Mouse (Mus musculus): ENCODE measurements at regions not wholly inside any gene's neighbourhood (a gene's known extent, or its start where the extent isn't known, plus 50 kb on each side); places are given as distances from the start of the nearest gene placed in this dataset.

DNA sequence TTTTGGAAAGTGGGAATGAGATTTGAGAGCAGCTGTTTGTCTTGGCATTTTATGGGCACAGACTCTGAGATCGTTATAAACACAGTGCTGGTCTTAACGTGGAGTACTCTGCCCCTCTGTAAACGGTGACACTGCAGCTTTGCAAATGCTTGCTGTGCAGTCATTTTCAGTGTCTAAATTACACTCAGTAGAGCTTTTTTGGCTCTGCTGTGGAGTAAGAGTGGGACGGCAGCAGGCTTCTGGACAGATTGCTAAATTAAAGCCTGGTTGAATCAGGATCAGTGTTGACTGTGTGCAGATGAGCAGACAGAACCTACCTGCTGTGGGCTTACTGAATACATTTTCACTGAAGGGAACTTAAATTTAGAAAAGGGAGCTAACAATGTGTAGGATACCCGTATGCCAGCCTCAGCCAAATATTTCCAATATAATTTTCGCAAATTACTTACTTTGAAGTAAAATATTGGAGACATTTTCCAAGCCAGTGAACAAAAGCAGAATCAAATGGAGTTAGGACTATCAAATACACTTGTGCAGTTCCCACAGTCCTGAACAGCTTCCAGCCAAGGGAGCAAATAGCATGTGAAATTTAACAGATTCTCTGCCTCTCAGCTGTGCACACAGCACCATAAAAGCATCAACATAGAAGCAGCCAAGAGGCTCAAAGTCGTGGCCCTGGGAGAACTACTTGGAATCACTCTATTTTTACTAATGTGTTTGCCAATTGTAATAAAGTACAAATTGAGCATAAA, 148.1 kb upstream of the Stac start:
- DNase-seq (ENCODE audit: low read depth): no peak

DNA sequence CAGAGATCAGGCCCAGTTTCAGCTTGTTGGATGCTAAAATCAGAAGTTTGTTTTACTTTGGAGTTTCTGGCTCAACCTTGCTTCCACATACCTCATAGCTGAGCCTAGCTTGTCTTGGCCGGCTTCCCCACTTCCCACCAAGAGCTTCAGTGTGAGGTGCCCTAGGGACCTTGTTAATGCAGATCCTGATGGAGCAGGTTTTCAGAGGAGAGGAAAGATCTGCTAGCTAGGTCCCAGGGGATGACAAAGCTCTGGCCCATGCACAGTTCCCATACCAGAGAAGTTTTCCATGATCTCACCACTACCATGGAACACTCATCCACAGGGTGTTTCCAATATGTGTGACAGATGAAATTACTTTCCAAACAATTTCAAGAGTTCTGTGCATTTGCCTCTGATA, 131.9 kb upstream of the Stac start:
- no peak for DNase-seq (ENCODE audit: low read depth)

DNA sequence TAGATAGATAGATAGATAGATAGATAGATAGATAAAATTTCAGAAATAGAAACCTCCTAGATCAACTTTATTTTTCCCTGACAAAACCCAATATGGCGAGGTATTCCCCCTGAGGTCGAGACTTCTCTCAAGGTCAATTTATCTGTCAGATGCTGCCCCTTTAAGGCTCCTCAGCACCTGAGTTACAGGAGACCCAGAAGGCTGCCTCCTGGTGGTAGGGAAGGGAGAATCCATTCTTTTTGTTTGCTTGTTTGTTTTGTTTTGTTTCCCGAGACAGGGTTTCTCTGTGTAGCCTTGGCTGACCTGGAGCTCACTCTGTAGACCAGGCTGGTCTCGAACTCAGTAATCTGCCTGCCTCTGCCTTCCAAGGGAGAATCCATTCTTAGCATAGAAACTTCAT, 127.3 kb upstream of the Stac start:
- no peak for DNase-seq (ENCODE audit: low read depth)

DNA sequence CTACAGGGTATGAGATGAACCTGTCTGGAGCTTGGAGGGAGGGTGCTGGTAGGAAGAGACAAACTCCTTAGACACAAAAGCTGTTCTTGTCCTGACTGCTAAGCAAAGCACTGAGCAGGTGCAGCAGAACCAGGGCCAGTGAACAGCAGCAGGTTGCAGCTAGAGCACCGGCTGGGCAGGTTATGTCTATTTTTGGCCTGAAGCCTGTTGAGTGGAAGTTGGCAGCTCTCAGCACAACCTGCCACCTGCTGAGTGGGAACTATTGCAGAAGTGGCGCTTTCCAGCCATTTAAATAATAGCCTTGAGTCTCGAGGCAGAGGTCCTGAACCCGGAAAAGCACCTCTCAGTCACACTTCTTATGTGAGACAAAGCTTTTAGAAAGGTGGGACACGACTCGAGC, 114.8 kb upstream of the Stac start:
- no peak for DNase-seq (ENCODE audit: low read depth)

DNA sequence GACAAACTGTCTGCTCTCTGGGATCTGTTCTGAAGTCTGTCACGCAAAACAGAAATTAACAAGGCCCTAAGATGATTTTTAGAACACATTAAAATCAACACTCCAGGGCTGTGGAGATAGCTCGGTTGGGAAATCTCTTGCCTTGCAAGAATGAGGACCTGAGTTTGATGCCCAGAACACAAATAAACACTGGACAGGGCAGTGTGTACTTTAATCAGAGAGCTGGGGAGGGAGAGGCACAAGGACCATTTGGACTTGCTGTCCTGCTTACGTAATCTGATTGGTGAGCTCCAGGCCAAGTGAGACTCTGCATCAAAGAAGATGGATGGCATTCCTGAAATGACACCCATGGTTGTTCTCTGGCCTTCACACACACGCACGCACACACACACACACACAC, 111.2 kb upstream of the Stac start:
- no peak for DNase-seq (ENCODE audit: low read depth)

DNA sequence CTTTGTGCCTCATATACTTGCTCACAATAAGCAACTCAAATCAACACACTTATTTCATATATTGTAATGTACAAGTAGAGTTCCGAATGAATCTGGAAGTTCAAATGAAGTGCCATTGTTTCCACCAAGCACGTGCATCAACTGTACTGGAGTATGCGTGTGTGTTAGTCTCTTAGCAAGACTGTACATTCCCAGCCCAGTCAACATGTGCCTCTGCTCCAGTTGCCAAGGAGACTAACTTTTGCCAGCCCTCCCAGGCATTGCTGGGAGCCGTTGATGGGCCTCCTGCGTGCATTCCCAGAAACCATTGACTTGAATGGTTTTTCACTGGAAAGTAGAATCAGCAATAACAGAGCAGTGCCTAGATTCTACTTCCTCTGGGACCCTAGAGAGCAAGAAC, 110.7 kb upstream of the Stac start:
- no peak for DNase-seq (ENCODE audit: low read depth)

DNA sequence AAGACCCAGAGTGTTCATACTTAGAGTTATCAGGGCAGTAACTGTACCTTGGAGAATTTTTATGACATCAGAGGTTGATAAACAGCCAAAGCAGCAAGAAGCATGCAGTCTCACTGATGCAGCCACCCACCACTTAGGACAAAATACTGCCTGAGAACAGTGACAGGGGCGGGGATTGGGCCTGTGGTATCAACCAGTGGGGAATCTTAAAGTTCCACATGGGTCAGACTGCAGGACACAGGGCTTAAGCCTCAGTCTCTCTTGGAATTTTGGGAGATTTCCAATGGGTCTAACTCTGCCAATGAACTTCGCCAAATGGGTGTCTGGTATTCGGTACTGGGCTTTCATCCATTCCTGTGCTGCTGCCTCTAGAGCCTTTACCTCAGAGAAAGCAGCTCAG, 88.8 kb upstream of the Stac start:
- DNase-seq (ENCODE audit: low read depth): no peak

DNA sequence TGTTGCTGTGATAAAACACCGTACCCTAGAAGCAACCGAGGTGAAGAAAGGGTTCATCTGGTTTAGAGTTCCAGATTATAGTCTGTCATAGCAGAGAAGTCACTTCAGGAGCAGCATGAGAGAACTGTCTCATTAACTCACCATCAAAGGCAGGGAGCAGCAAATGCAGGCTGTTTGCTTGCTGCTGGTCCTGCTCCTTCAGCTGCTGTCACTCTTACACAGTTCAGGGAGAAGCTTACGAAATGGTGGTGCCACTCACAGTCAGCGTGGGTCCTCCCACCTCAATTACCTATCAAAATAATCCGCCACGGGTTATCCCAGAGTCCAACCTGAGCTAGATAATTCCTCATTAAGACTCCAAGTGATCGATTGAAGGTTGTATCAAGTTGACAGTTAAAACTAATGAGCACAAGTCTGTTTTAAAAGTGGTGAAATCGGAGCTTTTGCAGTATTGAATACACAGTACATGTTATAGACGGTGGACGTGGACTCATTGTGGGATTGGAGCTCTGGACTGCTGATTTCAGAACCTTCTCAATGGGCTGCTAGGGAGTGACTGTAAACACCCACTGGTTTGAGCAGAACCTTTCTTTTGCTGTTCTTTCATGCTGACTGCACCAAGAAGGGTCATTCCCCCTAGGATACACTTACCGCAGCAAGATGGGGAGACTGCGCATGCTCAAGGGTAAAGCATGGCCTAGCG, 87.4 kb upstream of the Stac start:
- DNase-seq (ENCODE audit: low read depth): no peak

DNA sequence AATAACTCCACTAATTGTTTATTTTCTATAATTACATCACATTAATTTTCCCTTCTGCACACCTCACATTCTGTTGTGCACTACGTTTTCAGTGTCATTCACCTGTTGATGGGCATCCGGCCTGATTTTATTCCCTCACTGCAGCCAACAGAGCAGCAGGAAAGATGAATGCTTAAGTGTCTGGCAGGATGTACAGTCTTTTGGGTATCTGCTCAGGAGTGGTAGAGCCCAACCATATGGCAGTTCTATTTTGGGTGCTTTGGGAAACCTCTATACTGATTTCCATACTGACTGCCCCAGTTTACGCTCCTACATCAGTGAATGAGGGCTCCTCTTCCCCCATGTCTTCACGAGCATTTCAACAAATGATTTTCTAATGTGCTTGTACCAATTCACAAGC, 84.1 kb upstream of the Stac start:
- no peak for DNase-seq (ENCODE audit: low read depth)

DNA sequence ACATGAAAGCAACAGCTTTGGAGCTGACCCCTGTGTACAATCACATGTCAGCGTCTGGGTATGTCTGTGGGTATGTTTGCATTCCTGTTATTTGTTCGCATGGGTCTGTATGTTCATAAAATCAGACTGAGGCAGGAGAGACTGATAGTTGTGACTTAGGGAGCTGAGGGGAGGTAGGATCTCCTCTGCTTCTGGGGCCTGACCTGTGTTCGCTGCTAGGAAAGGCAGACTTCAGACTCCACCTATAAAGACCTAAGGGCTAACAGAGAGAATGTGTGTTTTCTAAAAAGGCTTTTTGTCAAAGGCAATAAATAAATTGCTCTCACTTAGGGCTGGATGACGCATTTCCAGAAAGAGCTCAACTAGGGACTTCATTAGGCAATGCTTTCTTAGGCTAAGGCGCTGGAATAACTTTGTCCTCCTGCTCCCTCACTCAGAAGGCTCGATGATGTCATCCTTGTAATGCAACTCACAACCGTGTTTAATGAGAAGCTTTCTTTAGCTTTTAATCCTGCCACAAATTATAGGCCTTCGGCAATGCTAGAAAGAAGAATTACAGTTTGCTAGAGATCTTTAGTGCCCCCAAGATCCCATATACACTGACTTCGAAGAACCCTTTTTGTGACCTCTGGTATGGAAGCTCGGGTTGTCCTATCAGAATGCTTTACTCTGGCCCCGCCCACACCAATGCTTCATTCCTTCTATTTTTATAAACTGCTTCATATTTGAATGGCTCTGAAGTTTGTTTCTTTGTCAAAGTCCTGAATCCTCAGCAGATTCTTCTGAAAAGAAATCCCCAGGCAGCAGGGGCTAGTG, 72.7 kb upstream of the Stac start:
- no peak for DNase-seq (ENCODE audit: low read depth)

DNA sequence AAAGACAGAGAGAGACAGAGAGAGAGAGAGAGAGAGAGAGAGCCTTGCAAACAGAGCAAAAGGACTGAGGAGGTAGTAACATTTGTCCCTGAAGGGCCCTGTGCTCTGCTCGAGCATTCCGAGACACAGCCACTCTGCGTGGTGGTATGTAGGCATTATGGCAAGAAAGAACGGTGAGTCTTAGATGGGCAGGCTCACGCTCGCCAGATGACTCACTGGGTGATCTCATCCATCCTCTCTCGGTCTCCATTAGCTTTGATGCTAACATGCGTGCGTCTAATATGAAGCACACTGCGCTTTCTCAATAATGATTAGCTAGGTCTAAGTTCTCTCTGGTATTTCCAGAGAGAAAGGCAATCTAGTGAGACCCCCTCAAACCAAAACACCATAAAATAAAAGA, 65.1 kb upstream of the Stac start:
- no peak for DNase-seq (ENCODE audit: low read depth)

DNA sequence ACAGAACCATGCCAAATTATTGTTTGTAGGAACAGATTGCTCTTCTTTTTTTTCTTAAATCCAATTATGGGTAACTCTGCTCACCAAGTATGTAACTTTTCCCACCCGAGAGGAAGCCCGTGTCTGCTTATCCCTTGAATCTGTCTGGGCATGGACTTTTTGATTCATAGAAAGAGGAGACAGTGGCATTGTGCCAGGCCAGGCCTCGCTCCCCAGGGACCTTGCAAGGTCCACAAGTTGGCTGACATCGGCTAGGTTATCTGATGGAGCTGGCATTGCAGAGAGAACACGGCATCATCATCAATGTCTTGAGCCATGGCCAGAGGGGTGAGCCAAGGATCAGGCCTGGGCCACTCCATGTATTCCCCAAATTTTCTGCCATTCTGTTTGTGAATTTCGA, 56.0 kb upstream of the Stac start:
- DNase-seq (ENCODE audit: low read depth): no peak

DNA sequence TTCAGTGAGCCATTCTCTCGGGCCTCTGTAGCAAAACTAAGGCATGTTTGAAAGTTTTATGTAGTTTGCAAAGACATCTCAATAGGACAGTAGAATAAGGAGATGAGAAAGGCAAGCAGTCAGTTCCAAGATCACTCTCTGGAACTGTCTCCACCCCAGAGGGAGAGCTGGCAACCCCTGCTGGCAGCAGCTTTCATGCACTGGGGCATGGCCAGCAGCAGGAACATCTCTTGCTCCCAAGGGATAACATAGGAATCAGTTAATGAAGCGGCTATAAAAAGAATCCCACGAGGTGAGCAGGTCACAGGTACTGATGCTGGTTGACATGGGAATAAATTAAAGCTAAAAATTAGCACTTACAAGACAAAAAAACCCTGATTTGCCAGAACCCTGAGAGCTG, 55.1 kb upstream of the Stac start:
- DNase-seq (ENCODE audit: low read depth): no peak
